Mouse (Mus musculus): ENCODE data around the gene Cela3b.
"Not testable (repeated sequence)": the region's sequence is repeated elsewhere in the genome, so short reads cannot be mapped to it uniquely, and the experiment has no call there.

The Cela3b gene

DNA sequence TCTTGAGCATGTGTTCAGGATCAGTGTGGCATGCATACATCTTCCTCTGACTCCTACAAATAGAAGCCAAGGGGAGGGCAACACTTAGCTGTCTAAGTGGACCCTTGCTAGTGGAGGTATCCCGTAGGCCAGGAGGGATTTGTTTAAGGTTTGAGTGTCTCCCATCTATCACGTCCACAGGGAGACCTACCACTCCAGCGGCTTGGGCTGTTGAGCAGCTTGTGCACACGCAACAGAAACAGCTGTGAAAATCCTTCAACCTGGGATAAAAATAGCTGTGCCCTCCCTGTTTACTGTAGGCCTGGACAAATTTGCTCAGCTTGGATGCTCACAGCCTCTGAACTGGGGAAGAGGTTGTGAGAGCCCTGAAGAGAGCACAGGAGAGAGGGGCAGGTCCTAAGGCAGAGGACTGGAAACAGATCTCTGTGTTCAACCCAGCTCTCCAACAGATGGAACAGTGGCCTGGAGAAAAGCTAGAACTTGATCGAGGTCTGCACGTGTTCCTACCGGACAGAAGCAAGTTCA, 18.1 kb downstream of the Cela3b start:
- DNase-seq: not testable (repeated sequence)

DNA sequence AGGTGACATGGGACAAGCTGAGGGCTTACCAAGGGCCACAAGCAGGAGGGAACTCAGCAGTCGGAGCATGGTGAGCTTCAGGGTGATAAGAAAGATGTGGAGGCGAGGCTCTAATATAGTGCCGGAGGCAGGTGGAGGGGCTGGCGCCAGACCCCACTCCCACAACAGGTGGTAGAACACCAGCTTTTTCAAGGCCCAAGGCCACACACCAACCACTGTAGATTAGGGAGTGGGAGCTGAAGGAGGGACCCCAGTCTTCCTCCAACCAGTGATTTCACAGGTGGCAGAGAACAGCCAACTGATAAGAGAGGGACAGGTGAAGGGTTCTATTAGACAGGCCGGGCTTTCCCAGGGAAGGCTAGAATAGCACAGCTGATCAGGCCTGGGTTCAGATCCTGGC, 20.6 kb downstream of the Cela3b start, which contains the start of gene Cela3a:
Gene Cela3a, minus strand, starts transcription at position 101 of the 400 bp plus-strand sequence.
- no peak for DNase-seq

DNA sequence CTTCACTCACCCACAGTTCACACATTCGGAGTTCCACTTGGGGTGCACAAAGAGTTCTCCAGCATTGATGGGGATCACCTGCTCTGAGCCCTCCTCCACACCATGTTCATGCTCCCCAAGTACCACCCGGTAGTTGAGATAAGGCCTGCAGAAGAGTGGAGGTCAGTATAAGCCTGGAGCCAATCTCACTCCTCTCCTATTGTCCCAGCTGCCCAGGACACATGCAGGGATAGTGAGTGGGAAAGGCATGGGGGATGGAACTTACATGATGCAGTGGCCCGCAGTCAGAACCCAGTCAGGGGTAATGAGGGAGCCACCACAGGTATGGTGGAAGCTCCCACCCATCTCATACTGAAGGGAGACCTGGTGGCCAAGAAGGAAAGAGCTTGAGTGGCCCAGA, 24.8 kb downstream of the Cela3b start:
- no peak for DNase-seq

DNA sequence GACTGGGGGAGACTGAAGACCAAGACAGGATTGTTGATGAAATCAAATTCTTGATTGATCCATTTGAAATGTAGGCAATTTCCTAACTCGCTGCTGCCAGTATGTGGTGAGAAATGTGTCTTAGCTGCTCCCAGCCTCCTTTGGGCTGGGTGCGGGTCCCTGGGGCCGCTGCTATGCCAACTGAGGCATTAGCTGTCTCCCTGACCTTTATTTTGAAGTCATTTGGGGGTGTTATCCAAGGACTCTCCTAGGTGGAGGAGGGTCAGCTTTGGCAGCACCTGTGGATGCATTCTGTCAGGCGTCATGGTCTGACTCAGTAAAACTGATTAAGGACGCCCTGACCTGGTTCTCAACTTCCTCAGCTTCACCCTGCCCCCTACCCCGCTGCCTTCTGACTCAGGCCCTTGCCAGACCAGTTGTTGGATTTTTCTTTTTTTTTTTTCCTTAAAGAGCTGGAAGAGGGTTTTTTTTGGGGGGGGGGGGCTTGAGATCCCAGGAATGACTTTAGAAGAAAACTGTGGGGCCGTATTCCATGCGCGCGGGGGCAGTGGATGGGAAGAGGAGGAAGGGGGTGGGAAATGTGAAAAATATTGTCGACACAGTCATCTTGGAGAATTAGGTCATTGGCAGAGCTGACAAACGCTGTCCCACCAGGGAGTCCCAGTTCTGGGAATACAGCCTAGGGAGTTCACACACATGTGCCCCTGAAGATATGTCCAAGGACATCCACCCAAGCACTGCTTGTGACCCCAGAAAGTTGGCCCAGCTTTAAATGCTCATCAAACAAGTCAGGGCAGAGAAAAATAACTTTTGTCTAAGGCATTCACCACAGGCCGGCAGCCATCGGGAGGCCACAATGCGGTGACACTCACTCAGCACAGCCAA, 33.5 kb downstream of the Cela3b start:
- no peak for DNase-seq

DNA sequence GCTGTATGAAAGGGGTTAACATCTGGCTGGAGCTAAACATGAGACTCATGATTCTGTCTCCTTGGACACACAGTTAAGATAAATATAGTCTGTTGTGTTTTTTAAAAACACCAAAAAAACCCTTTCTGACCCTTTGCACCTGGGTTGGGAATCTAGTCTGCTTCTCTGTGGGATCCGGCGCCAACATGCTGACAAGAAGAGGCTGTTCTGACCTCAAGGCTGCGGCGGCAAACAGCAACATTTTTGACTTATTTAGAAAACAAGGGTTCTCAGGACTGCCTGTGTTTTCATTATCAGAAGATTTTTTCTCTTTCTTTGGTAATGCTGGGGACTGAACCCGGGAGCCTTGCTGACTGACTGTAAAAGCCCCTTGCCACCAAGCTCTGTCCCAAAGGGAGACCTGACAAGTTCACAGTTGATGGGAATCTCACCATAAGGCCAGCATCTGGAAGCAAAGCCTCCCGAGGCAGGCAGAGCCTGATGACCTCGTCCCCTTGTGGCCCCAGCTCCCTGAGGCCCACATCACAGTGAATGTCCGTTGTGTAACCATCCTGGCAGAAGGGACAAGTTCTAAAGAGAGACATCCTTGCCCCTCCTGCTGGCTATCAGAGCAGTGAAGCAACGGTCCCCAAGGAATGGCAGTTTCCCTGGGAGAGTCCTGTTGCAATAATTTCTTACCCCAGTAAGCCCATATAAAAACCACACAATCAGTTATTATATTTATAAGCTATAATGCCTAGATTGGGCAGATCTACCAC, 36.8 kb downstream of the Cela3b start:
- DNase-seq: no peak

DNA sequence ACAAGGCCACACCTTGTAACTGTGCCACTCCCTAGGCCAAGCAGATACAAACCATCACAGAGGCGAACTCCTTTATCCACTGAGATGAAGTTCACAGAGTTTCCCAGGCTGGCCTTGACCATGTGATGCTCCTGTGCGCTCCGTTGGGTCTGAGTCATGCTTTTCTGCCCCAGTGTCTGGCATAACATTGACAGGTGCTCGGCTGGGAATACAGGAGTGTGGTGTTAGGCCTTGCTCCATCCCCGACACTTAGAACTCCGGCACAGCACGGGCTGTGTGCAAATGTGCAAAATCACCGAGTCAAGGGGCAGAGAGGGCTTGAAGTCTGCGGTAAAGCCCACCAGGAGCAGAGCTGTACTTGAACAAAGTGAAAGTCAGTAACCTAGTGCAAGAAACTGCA, 37.5 kb downstream of the Cela3b start:
- DNase-seq: no peak

DNA sequence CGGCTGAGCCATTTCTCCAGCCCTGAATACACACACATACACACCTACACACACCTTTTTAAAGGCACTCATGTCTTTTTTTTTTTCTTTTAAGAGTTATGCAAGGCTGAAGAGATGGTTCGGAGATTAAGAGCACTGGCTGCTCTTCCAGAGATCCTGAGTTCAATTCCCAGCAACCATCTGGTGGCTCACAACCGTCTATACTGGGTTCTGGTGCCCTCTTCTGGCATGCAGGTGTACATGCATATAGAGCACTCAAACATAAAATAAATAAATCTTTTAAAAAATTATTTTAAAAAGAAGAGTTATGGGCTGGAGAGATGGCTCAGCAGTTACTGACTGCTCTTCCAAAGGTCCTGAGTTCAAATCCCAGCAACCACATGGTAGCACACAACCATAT, 39.1 kb downstream of the Cela3b start:
- no peak for DNase-seq

DNA sequence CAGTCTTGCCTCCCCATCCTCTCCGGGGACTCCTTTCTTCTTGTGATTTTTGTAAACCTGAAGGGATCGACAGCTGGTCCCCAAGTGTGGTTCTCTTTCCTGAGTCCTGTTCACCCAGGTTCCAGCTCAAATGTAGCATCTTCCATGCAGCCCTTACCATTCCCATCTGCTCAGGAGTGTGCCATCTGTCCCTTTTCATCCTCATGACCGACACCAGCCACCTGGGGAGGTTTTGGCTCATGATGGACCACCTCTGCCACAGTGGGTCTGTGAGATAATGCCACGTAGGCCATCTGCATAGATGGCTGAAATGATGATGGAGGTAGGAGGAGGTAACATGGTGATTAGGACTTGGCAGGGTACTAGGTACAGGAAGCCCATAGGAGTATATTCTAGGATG, 40.1 kb downstream of the Cela3b start:
- DNase-seq: no peak

DNA sequence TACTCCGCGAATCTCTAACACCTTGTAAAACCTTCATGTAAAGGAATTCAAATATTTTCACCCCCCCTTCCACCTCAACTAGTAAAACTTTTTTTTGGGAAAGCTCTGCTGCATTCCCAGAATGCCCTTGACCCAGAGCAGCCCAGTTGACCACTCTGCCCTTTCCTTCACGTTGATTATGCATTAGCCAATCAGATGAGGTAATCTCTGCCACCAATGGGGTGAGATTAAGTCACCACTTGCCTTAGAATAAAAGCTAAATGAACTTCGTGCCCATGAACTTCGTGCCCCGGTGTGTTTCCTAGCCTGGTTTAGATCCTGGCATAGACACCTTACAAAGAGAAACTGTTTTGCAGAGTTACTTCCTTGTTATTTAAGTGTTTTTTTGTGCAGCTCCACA, 41.4 kb downstream of the Cela3b start:
- DNase-seq: no peak

DNA sequence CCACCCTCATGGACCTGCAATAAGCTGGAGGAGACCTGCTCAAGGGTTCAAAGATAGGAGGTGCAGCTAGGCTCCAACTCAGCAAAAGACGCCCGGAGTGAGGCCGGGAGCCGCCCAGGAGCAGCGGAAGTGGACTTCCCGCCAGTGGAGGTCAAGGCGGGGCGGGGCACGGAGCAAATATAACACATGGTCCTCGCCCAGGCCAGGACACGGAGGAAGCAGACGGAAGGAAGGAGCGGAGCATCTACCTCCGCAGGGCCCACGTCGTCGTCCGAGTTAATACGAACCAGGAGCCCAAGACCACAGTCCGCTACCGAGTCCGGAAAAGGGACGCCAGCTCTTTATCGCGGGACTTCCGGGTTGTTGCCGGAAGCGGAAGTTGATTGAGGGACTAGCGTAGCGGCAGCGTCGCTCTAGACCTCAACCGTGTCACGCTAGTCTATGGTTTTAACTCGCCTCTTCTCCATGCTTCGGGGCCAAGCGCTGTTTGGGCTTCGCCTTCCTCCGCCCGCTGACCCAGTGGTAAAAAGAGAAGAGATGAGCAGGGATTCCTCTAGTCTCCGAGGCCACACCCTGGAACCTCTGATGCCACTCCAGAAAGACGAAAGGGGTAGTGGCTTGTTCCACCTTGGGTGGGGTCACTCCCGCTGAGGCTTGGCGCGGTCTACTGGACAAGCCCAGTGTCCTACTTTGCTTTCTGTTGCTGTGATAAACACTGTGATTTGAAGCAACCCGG, 42.1 kb downstream of the Cela3b start:
- DNase-seq: peak; percentile 88

DNA sequence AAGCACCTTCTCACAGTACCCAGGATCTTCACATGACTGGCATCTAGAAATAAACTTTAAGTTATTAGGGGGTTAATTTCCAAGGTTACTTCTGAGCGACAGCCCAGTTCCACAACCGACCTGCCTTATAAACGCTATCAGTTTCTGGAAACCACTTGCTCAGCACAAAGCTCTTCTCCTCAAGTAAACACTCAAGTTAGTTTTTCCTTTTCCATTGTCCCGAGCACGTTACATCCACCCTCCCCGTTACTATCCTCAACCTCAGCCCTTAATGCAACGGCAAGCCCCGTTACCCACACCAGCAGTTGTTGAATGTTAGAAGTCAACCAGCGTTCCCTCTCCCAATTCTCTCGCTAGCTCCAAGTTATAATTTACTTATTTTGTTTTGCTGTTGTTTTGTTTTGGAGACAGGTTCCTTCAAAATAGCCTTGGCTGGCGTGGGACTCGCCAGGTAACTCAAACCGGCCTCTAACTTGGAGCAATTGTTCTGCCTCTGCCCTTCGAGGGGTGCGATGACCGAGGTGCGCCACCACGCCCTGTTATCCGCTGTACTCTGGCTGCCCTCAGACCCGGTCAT, 42.8 kb downstream of the Cela3b start:
- no peak for DNase-seq

DNA sequence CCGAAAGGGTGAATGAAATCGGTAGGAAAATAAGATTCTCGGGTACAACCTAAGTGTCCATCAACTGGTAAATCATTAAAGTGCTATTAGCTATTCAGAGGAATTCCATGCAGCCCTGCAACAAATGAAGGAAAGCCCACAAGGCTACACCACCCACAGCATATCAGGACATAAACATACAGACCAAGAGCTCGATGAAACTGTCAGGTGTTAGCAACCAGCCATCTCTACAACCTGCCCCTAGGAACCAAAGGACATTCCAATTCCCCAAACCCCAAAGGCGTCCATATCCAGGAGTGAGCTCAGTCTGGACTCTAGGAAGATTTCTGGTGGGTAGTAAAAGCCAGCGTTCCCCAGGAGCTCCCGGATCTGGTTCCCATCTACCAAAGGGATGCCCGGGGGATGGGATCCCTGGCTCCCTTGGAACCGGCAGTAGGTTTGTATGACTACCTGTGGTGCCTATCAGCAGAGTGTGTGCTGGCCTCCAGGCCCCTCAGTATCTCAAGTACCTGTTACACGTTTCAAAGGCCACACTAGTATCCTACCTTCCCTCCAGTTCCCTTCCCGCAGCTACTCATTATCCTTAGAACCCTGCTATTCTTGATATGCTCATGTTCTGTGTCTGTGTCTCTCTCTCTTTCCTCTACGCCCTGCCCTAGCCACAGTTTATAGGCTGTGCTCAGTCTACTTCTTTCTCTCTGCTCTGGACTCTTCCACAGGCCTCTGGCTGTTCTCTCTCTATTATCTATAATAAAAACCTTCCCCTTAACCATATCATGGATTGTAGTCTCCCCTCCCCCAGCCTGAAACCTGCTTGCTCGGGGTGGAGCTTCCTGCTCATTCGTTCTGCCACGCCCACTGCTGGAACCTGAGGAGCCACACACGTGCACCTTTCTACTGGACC, 49.4 kb downstream of the Cela3b start:
- DNase-seq: no peak

DNA sequence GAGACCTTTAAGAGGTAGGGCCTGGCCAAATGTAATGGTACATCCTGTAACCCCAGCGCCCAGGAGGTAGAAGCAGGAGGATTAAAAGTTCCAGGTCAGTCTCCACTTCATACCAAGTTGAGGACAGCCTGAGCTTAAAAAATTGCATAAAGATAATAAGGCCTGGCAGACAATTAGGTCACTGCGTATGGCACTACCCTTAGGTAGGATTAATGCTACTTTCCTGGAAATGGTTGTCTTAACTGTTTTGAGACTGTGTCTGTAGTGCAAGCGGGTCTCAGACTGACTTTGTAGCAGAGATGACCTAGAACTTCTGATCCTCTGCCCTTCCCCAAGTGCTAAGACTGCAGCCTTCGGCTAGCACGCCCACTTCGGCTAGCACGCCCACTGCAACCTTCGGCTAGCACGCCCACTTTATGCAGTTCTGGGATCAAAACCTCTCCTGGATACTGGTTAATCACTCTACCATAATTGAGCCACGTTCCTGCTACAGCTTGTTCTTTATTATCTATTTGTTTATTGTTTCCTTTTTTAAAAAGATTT, 50.6 kb downstream of the Cela3b start:
- no peak for DNase-seq

DNA sequence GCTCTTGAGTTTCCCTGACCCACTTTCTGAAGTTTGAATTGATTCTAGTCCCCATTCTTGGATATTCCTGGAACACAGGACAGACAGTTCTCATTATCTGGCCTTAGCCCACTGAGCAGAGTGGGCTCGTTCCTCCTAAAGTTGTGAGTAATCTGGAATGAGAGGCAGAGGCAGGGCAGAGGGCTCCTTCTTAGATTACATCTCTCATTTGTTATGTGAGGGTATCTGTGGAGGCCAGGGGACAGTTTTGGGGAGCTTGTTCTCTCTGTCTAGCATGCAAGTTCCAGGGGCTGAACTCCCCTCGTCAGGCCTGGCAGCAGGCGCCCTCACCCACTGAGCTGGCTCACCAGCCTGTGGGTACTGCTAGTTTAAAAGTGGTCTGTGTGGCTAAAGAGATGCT, 51.3 kb downstream of the Cela3b start:
- DNase-seq: no peak

DNA sequence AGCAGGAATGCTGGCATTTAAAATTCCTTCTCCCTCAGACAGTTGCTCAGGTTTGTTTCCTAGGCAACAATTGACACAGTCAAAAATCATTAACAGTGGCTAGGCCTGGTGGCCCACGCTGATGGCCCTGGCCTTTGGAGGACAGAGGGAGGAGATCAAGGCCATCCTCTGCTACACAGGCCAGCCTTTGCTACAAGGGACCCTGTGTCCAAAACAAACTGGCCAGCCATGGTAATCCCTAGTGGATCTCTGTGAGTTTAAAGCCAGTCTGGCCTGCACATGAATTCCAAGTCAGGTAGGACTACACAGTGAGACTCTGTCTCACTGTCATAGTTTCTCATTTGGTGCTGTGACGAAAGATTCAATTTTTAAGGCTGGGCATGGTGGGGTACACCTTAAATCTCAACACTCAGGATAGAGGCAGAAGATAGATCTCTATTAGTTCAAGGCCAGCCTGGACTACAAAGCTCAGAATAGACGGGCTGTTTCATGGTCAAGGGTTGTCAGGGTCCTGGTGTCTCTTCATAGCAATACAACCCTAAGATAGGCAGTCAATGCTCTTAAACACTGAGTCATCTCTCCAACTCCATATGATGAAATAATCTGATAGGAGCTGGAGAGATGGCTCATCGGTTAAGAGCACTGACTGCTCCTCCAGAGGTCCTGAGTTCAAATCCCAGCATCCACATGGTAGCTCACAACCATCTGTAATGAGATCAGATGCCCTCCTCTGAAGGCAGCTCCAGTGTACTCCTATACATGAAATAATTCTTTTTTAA, 52.6 kb downstream of the Cela3b start:
- DNase-seq: no peak

DNA sequence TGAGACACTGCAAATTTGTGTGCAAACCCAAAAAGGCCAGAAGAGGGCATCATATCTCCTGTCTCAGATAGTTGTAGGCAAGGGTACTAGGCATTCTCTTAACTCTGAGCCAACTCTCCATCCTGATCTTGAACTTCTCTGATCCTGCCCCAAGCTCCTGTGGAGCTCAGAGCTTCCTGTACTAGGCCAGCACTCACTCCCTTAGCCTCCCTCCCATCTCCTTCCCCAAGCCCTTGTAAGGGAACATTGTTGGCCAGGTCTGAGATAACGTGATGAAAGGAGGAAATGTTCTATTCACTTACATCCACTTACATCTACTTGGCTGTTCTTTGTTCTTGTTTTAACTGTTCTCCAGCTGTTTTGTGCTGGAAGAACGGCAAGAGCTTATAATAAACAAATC, 53.6 kb downstream of the Cela3b start:
- DNase-seq: no peak

DNA sequence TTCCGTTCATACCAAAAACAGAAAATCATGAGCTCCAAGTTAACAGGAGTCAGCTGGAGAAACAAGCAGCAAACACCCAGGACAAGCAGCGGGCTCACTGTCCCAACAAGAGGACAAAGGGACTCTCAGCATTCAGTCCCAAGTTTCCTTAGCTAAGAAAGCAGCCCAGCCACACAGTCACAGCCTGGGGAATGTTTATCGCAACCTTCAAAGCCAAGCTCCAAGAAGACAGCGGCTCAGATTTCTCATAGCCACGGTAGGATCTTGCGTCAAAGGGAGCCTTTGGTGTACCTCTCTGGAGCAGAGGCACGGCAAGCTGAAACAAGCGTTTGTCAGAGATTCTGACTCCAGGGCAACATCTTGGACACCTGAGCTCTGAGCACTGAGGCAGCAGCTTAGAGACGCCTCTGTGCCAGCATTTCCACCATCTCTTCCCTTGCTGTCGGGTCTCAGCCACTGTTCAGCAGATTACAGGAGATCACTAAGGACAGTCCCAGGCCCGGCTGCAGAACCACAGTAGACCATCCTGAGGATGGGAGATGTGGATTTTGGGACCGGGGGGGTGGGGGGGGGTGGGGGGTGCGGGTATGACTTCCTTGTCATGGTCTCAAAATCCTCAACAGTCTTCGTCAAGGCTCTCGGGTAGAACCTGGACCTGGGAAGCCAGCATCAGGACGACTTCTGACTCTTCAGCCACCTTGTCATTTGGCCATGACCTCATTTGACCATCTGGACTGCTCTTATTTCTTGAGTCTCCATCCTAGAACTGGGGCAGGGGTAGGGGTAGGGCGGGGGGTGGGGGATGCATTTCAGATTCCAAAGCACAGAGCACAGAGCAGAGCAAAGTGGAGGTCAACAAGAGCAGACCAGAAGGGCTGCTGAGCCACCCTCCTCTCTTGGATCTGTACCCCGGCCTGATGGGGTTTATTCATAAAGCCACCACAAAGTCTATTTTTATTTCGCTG, 54.7 kb downstream of the Cela3b start:
- no peak for DNase-seq

DNA sequence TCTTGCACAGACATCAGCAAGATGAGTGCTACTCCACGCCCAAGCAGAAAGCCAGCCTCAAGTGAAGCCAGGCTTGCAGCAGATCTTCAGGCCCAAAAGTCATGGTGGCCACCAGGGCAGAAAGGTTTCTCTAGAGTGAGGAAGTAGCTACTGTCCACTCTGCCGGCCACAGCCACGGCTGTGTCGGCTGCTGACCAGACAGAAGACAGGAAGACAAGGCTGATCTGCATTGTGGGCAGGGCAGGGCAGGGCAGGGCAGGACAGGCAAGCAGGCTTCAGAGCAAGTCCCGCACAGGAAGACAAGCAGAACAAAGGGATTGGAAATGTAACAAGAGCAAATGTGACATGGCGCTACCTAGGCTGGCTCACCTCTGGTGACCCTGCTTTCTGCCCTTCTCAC, 56.6 kb downstream of the Cela3b start:
- no peak for DNase-seq

All from right cerebral cortex, postnatal 25 days (tissue).